Mouse (Mus musculus): ENCODE measurements around the gene Hecw2.

DNA sequence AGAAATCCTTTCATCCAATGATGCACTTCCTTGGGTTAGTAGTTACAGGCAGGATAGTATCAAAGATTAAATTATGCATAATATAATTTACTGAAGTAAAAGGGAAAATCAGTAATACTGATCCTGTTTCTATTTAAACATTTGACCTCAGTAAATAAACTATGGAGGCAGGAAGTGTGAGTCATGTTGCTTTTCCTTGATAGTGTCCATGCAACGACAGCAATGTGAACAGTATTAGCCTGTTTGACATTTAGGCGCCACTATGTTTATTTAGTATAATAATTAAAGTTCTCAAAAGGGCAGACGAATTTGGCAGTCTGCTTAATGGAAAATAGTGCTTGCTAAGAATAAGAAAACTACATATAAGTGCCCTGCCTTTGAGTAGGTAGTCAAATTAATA is 263.7 kb downstream of the Hecw2 start:
- TF ChIP-seq CTCF (IDR thresholded peaks at IDR 0.05; ENCODE audit: borderline replicate concordance, insufficient read depth, low read length) (no peak), POLR2A (IDR thresholded peaks at IDR 0.05; ENCODE audit: low read depth, low read length) (no peak)
